Mouse (Mus musculus) activated CD4-positive, CD25-positive, alpha-beta regulatory T cell, adult 4 months (primary cell): Measurements from ENCODE around the gene Nt5c3. TPM values are rescaled to one million over a fixed set of nuclear protein-coding genes. Genes with fewer than 3 reads are reported as not detected.

ENCODE experiments used
- ATAC-seq: one replicate; pipeline ENCODE4 v1.8.0; 2017
- polyA plus RNA-seq, 2 experiments: library from polyadenylated mRNA; unstranded; fragments of 100-300 nt; shearing (Covaris generic); gene quantifications; one replicate each; pipeline ENCODE4 v1.2.1; 2017

Nt5c3 gene
- polyA plus RNA-seq = 10 to 100 TPM; 65.0 to 70.7 TPM

DNA sequence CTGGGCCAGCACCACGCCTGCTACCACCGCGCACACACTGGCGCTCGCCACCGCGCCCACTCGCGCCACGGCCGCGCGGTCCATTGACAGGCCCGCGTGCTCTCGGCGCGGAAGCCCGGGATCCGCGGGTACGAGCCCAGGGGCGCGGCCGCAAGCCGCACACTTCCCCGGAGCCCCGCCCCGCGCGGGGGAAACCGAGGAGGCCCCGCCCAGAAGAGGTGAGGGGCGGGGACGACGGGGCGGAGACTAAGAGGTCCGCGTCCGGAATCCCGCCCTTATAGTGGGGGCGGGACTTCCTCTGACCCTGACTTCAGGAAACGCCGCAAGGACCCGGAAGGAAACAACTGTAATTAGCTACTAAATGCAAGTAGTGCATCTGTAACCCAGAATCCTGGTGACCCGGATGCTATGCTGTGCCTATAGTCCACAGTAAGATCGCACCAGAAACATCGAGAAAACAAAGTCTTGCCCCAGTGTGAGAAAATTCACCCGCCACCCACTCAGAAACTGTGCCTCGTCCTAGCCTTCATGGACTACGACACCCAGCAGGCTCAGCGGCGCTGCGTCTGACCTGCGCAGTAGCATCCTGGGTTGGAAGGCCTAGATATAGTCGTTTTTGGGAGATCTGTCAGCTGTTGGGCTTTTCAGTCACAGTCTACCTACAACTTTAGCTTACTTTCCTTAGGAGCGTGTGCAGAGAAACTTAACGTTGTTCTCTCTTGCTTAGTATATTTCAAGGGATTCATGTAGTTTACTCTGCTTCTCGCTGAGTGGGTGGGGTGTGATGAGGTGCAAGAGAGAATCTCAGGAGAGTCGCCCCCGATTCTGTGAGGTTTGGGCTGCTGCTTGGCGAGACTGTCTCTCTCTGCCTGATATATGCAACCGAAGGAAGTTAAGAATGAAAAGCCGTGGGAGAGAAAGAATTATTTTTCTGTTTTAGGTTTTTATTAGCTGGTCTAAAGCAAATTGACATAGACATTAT is at the start of gene Nt5c3, which contains the start of gene Vmn1r4:
Gene Nt5c3, minus strand, starts transcription at position 207 of the 982 bp plus-strand sequence.
Gene Vmn1r4, plus strand, starts transcription at position 290 of the 982 bp plus-strand sequence.
- peak; percentile 92 for ATAC-seq

DNA sequence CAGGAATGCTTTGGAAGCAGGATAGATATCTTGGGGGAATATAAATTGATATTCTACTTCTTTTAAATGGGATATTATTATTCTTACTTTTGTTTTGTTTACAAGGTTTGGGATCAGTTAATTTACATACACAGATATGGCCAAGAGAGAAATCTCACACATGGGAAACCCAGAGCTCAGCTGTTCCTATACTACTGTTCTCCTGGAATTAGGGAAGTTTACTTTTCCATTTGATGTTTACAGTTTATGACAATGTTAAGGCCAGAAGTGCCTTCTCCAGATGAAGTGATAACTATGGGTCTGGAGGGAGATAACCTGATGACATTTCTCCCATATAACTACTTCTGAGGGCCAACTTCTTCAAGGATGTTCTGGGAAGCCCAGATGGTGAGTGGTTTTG is 46.2 kb upstream of the Nt5c3 start, which contains the start of gene Vmn1r5:
Gene Vmn1r5, plus strand, starts transcription at position 301 of the 400 bp plus-strand sequence.
- no peak for ATAC-seq

DNA sequence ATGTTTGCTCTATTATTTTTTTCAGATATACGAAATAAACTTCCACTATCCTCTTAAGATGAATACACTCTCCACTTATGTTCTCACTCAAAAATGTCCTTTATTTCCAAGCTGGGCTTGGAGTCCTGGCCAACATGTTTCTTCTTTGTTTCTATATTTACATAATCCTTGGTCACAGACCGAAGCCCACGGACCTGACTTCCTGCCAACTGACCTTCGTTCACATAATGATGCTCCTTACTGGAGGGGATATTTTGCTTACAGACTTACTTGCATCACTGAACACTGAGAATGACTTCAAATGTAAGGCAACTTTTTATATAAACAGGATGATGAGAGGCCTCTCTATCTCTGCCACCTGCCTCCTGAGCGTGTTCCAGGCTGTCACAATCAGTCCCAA is 32.7 kb upstream of the Nt5c3 start:
- ATAC-seq = no peak

DNA sequence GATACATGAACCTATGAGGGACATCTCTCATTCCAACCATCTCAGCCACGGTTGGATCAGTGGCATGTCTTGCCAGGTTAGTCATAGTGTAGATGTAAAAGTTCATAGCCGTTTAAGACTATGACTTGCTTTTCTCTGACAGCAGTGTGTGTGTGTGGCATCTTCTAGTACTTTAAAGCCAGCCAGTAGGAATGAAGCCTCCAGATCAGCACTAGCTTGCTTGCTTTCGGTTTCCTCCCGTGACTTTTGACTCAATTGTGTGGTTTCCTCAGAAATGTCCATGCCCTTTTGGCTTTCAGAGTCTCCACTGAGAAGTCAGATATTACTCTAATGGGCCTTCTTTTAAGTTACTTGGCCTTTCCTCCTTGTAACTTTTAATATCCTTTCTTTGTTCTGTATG is 10.6 kb upstream of the Nt5c3 start:
- no peak for ATAC-seq

DNA sequence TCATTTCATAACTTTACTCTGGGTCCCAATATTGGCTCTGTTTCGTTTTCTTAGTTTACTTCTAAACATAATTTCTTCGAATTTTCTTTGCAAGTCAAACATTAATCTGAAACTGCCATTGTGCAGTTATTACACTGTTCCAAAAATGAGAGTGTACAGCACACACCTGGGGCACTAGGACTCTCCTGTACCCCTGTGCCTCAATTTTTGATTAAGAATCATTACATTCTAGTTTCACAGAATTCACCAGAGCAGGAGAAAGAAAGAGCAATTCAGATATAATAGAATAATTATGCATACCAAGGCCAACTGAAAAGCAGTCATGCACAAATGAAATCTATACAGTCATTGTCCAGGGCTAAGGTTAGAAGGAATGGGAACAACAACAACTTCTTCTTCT is 8.7 kb upstream of the Nt5c3 start:
- no peak for ATAC-seq

DNA sequence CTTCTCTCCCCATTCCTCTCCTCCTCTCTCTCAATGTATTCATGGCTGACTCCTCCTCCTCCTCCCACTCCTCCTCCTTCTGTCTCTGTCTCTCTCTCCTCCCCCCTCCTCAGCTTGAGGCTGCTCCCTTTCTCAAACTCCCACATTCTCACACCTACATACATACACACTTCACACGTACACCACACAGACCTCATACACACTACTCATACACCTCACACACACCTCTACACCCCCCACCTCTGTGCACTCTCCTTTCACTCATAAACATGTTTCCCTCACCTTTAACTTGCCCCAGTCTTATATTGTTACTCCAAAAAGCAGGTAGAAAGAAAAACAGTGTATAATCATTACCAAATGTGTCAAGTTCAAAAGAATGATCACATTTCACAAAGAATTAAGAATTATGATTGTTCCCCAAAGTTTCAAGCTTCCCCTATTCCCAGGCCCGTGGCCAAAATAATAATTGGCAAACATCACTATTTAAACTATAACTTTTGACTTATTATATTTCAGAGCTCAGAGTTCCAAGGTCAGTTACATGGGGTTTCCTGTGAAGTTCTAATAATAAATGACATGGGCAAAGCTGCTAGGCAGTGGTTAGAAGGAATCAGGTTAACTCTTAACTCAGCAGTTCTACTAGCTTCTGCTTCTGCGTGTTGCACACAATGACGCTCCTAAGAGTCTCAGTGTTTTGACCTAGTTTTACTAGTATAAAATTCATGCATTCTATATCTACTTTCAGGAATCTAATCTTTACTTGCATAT is 8.1 kb upstream of the Nt5c3 start:
- ATAC-seq = no peak

DNA sequence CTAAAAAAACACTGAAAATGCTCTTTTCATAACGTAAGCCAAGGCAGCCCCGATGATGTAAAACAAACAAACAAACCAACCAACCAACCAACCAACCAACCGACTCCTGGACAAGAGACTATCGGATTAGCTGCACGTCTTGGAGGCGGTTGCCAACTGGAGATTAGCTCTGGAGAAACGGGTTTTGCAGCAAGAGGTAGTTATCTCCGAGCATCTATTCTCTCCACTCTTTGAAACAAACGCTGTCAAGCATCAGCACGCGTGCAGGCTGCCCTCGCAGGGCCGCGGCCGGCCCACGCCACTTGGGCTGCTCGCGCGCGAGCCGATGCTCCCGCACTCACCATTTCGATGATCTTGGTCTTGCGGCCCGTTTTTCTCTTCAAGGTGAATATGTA is 404 bp downstream of the Nt5c3 start:
- ATAC-seq = peak; percentile 1

DNA sequence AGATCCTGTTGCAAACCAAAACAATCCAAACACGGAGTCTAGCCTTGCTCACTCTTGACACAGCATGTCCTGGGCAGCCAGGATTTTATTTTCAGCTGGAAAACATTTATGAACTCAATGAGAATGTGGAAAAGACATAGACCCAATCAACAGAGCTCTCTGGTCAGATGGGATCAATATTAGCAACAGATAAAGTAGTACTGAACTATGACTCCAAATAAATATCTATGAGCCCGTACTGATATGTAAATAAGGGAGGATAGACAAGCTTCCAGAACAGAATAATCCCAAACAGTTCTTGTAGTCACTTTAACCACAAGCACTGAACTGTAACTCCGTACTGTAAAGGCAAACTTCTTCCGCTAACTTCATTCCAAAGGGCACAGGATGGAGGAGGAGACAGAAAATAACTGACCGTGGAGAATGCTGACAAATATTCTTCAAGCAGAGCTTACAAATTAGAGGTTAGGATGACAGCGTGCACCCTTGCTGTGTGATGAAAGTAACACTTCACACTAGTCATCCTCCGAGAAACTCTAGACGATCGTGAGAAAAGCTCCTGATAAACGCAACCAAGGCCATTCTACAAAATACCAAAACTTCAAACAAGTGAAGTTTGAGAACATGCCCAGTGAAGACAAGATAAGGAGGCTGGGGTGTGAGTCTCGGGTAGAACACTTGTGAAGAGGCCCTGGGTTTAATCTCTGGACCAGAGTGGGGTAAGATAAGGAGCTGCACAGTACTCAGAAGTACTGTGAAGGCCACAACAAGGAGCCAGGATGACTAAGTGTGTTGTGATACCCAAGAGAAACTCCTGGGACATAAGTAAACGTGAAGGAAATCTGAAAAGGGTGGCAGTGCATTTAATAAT is 3.3 kb downstream of the Nt5c3 start:
- no peak for ATAC-seq

DNA sequence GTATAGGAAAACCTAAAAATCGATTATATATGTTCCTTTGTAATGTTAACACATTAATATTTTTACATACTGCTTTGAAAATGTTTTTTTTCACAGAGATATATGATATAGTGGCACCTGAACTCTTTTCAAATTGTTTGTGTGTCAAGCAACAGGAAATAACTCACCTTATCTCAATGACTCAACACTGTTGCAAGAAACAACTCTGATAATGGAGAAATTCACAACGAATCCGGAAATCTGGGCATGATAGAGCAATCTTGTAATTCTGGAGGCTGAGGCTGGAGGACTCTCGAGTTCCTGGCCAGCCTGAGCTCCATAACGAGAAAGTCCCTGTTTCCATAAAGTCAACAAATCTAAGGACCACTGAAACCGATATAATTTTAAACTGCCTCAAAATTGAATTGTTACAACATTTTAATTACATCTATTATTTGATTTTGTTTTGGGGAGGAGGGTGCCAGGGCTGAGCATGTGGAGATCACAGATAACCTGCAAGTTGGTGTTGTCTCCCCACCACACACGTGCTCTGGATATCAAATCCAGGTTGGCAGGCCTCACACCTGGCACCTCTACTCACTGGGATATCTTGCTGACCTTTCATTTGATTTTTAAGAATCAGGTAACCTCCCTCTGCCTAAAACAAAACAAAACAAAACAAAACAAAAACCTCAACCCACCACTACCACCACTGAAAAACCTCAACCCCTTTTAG is 4.2 kb downstream of the Nt5c3 start:
- ATAC-seq = no peak

DNA sequence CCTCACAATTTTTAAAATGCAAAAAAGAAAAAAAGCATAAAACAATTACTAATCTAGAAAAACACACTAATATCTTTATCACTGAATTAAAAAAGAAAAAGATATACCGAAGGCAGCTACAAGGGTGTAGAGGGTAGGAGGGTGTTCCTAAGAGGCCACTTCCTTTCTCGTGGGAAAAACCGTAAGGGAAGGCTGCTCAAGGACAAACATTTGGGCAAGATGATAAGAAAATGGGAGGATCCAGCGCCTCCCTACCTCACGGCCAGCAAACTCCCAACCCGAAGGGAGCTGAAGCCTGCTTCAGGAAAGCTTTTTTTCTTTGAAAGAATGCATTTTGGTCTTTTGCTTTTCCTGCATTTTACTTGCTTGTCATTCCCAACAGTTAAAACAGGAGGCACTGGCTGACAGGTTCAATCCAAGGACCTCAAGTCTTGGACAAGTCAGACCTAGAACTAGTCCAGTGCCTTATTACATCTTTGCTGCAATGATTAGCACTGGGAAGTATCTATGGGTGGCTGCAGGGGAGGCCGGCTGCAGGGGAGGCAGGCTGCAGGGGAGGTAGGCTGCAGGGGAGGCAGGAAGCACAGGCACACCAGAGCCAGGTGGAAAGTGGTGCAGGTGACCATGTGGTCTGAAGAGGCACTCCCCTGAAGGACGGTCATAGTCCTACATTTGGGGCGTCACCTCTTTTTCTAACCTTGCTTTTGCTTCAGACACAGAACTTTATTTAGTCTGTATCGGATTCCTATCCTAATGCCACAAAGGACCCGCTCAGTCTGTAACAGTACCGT is 6.0 kb downstream of the Nt5c3 start:
- ATAC-seq = no peak

DNA sequence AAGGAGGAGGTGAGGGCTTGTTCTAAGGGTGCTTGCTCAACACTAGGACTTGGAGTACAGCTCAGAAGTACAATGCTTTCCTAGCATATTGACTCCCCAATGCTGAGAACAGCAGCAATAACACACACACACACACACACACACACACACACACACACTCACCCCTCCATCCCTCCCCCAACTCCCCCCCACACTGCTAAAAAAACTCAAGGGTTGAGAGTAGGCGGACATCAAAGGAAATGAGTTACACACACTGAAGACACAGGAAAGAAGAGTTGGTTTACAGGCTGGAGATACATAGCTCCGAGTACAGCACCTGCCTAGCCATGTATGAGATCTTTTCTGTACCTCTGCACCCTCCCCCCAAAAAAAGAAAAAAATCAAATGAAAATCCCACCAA is 7.5 kb downstream of the Nt5c3 start:
- ATAC-seq = peak; percentile 92

DNA sequence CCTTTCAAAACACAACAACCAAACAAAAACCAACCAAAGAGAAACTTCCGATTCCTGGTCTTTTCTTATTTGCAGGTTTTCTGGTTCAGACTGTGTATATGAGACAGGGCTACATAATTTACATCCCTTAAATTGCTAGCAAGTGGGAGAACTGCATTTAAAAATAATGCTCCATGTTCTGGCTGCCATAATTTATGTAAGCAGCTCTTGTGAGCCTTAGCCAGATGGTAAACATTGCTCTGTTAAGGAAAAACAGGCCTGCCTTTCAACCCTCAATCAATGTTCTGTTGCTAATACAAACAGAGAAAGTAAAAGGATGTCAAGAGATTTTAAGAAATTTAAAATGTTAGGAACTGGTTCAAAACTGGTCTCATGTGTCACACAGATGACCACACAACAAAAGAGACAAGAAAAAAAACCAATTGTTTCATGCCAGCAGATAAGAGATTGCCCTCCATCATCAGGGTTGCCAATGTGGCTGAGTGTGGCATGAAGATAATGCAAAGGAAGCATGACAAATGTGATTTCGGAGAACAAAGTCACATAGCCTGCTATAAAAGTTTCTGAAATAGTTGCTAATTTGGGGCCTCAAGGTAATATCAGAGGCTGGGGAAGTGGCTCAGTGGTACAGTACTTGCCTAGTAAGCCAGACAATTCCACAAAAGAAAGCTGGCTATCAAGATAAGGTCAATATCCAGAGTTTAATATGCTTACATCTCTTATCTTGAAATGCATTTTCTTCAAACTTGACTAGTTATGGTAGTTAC is 10.5 kb downstream of the Nt5c3 start:
- ATAC-seq = no peak

DNA sequence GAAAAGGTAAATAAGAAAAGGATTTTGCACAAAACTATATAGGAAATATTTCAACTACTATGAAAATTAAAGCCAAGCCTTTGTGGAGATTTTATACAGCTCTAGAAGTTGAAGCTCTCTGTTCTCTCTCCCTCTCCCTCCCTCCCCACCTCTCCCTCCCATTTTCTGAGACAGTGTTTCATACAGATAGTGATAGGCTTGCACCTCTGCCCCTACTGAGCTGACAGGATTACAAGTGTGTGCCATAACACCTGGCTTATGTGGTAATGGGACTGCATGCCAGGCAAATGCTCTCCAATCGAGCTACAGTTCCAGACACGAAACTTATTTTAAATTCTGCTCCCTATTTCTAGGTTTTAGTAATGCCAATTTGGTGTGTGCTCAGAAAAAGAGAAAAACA is 12.8 kb downstream of the Nt5c3 start:
- ATAC-seq = no peak

DNA sequence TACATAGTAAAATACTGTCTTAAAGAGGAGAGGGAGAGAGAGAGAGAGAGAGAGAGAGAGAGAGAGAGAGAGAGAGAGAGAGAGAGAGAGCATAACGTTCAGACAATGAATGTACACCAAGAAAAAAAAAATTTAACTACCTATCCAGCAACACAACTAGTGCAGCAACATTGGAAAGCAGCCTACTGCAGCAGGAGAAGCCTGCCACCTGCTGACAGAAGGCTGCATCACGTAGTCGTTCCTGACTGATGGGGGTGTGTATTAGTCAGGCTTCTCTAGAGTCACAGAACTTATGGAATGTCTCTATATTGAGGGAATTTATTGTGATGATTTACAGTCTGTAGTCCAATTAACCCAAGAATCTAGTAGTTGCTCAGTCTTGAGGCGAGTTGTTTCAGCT is 14.8 kb downstream of the Nt5c3 start:
- peak; percentile 93 for ATAC-seq

DNA sequence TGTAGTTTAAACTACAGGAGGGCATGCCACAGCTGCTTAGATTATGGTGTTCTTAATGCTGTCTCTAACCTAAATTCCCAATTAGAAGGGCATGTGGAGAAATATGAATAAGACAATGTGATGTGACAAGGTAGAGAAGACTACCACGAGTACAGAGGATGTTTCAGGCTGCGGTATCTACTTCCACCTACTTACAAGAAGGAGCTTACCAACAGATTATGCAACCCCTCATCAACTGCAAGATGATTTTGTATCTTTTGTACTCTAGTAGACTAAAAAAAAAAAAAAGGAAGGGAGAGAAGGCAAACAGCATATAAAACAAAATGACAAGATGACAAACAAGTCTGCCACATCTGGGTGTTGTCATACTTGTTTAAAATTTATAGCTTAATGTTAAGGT is 15.3 kb downstream of the Nt5c3 start:
- ATAC-seq = no peak

DNA sequence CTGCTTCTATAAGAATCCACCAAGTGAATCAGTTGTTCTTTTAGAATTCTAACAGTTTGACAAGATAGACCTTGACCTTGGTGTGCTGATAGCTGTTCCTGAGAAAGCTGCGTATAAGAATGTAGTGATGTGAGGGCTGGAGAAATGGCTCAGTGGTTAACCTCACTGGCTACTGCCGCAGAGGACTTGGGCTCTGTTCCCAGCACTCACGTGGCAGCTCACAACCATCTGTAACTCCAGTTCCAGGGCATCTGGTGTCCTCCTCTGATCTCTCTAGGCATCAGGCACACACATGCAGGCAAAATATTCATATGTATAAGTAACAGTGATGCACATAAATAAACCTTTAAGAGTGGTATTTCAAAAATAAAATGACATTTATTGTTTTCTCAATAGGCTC is 15.8 kb downstream of the Nt5c3 start:
- no peak for ATAC-seq

DNA sequence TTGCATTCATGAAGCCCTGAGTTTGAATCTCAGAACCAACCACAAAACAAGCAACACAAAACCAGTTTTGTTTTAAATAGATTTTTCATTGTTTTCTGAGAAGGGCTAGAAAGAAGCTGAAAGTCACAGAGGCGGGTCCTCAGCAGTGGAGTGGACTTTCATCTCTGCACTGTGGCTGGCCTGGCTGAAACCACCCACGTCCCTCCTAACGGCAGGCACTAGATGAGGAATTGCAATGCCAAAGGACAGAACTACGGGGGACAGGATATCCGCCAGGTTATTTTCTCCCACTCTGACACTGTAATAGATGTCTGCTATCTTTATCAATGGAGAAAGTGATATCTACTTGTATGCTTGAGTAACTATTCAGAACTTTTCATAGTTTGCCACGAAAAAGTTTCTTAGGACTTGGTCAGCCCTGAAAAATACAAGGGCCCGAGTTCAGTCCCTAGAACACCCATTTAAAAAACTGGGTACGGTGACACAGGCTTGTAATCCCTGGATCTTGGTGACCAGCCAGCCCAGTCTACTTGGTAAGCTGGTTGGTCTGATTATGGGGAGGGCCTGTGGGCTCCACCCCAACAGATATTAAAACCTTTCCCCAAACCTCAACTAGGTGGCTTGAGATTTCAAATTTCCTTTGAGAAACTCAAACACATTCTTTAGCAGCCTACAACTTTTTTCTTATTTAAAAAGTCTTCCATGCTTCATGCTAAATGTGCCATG is 17.4 kb downstream of the Nt5c3 start:
- no peak for ATAC-seq

DNA sequence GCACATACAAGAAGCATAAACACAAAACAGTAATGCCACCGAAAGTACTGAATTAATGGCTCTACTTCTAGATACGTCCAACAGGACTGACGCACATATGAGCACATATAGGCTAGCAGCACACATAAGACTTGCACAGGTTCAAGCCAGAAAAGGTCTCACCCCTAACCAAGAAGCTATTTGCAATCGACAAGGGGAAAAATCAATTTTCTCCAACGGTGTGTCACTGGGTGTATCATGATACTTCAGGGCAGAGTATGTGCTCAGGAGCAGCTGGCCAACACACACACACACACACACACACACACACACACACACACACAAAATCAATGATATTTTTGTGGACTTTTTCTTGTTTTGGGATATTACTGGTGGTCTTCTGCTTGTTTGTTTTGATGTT is 18.2 kb downstream of the Nt5c3 start:
- ATAC-seq = no peak

DNA sequence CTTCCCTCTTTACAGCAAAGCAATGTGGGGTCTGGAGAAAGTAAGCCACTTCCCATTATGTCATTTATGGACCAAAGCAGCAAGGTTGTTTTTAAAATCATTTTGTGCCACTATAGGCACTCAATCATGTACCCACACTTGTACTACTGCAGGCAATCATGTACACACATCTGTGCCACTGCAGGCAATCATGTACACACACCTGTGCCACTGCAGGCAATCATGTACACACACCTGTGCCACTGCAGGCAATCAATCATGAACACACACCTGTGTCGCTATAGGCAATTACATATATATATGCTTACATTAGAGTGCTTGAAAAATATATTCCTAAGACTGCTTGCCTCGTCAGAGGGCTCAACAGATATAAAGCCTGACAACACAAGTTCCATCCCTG is 18.8 kb downstream of the Nt5c3 start:
- no peak for ATAC-seq

DNA sequence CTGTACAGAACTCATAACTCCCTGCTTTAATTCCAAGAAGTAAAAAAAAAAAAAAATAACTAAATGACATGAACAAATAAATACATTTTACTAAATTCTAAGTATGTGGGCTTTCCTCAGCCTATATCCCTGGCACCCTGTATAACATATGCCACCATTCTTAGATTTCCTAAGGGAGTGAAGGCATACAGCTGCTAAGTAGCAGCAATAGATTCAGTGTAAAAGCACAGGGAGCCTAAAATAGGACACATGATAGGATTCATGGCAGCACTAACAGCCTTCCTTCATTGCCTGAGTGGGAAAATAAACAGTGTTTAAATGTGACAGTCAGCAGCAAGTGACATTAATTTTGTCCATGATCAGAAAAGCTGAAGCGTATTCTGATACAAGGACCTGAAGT is 19.4 kb downstream of the Nt5c3 start:
- ATAC-seq = no peak
